Mouse (Mus musculus) kidney, embryonic 15.5 days (tissue): ENCODE measurements at regions not wholly inside any gene's neighbourhood (a gene's known extent, or its start where the extent isn't known, plus 50 kb on each side); places are given as distances from the start of the nearest gene placed in this dataset.

Source experiments
- ATAC-seq: fragments of 200-750 bp; cut with Nextera tagmentation; replicated peaks from 2 replicates; pipeline ENCODE4 v1.8.0; 2017; ENCODE audit warnings: moderate TSS enrichment; ENCODE audit not compliant: low FRiP score
- H3K27ac ChIP-seq: fragments of 300-500 bp; sonication (generic); 2 replicates; pipeline ENCODE4 v1.5.1; 2015; ENCODE audit warnings: mild to moderate bottlenecking, inconsistent platforms
- H3K27me3 ChIP-seq: fragments of 300-500 bp; sonication (generic); 2 replicates; pipeline ENCODE4 v1.6.1; 2015; ENCODE audit warnings: inconsistent platforms
- H3K36me3 ChIP-seq: fragments of 300-500 bp; sonication (generic); 2 replicates; pipeline ENCODE4 v1.6.1; 2015; ENCODE audit warnings: inconsistent platforms
- H3K4me1 ChIP-seq: fragments of 300-500 bp; sonication (generic); 2 replicates; pipeline ENCODE4 v1.6.1; 2015; ENCODE audit warnings: inconsistent platforms
- H3K4me2 ChIP-seq: fragments of 300-500 bp; sonication (generic); 2 replicates; pipeline ENCODE4 v1.6.1; 2015; ENCODE audit warnings: moderate library complexity, mild to moderate bottlenecking, inconsistent platforms
- H3K4me3 ChIP-seq: fragments of 300-500 bp; sonication (generic); replicated peaks from 2 replicates; pipeline ENCODE4 v1.5.1; 2015; ENCODE audit warnings: mild to moderate bottlenecking, inconsistent platforms
- H3K9ac ChIP-seq: fragments of 300-500 bp; sonication (generic); 2 replicates; pipeline ENCODE4 v1.6.1; 2015; ENCODE audit warnings: mild to moderate bottlenecking, inconsistent platforms
- H3K9me3 ChIP-seq: fragments of 300-500 bp; sonication (generic); replicated peaks from 2 replicates; pipeline ENCODE4 v1.6.1; 2016; ENCODE audit warnings: inconsistent platforms
- WGBS: fragments of 180-500 bp; shearing (Covaris S2); methylation state at CpG from one replicate; pipeline ENCODE4 v1.1.7; 2015; ENCODE audit warnings: mixed read lengths; 5-methylcytosine and 5-hydroxymethylcytosine counted together

DNA sequence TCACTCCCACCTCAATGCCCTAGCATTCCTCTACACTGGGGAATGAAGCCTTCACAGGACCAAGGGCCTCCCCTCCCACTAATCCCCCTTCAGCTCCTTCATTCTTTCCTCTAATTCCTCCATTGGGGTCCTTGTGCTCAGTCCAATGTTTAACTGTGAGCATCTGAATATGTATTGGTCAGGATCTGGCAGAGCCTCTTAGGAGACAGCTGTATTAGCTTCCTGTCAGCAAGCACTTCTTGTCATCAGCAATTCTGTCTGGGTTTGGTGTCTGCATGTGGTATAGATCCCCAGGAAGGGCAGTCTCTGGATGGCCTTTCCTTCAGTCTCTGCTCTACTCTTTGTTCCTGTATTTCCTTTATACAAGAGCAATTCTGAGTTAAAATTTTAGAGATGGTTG lies 426.8 kb upstream of the 2610001J05Rik start:
- H3K9me3 ChIP-seq: no peaks in the 10 kb centered on the region

DNA sequence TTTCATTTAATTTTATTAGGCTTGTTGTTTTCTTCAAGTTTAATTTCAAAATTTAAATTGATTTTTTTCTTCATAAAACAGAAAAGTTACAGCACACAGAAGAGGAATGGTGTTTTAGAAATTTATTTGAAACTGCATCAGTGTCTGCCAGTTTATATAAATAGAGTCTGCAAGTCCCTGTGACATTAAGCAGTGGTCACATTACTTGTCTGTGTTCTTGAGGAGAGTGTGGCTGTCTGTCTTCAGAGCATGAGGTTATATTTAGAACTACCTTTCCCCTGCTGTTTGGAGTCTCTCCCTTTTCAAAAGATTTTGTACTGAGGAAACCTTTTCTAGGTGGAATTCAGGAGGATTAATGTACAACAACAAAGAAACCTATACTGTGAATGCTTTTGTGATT lies 426.1 kb upstream of the 2610001J05Rik start:
- Histone ChIP-seq H3K27me3 (no peaks in the 10 kb centered on the region), H3K4me2 (no peak overlapping the region), H3K4me3 (no peak overlapping the region), H3K4me1 (no peaks in the 10 kb centered on the region), H3K27ac (no peak overlapping the region), H3K9ac (no peak overlapping the region), H3K9me3 (no peaks in the 10 kb centered on the region), H3K36me3 (no peaks in the 10 kb centered on the region)
- no peak for ATAC-seq

More for the DNA sequence above, 426.8 kb upstream of the 2610001J05Rik start:
- H3K4me3 ChIP-seq: no peak overlapping the region
- no peaks in the 10 kb centered on the region for H3K27me3 ChIP-seq
- H3K27ac ChIP-seq: no peak overlapping the region
- no peaks in the 10 kb centered on the region for H3K36me3 ChIP-seq
- no peaks in the 10 kb centered on the region for H3K4me1 ChIP-seq
- no peak overlapping the region for H3K9ac ChIP-seq
- no peak overlapping the region for H3K4me2 ChIP-seq
- ATAC-seq: no peak

DNA sequence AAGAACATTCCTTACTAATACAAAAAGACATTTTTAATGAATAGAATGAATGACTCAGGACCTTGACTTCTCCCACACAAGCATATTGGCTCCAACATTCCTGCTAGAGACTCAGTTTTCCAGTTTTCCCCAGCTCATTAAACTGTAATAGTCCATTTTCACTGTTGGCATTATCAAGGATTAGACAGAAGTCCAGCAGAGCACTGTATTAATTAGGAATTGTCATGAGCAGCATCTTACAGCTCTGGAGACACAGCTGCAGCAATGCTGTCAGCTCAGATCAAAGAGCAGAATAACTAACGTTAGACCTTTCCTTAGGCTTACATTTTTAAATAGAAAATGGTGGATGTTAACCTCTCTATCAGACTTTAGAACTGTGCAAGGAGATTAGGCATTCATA lies 419.5 kb upstream of the 2610001J05Rik start:
- no peak for ATAC-seq
- H3K9ac ChIP-seq: no peak overlapping the region

GRCm38 (mm10) chr6:14281476-14281875 lies 410.2 kb upstream of the 2610001J05Rik start:
- ATAC-seq: no peak
- 89% methylated on average over 2 of the region's 2 CpGs for WGBS
- Histone ChIP-seq H3K4me3 (no peak overlapping the region), H3K9me3 (no peaks in the 10 kb centered on the region), H3K36me3 (no peaks in the 10 kb centered on the region), H3K27me3 (no peaks in the 10 kb centered on the region), H3K4me1 (no peaks in the 10 kb centered on the region), H3K27ac (no peak overlapping the region), H3K4me2 (no peak overlapping the region), H3K9ac (no peak overlapping the region)

More for the DNA sequence above, 419.5 kb upstream of the 2610001J05Rik start:
- Histone ChIP-seq H3K4me2 (no peak overlapping the region), H3K4me3 (no peak overlapping the region), H3K4me1 (no peaks in the 10 kb centered on the region), H3K36me3 (no peaks in the 10 kb centered on the region), H3K27ac (no peak overlapping the region), H3K27me3 (no peaks in the 10 kb centered on the region), H3K9me3 (no peaks in the 10 kb centered on the region)
- 60% methylated on average over 1 of the region's 1 CpGs for WGBS

- WGBS: 93% methylated on average over 1 of the region's 1 CpGs
- no peaks in the 10 kb centered on the region for H3K4me1 ChIP-seq
- no peak overlapping the region for H3K9ac ChIP-seq
- H3K4me2 ChIP-seq: no peak overlapping the region
- no peak overlapping the region for H3K27ac ChIP-seq
- no peak for ATAC-seq
- H3K4me3 ChIP-seq: no peak overlapping the region
- H3K27me3 ChIP-seq: no peaks in the 10 kb centered on the region
- H3K36me3 ChIP-seq: no peaks in the 10 kb centered on the region
- H3K9me3 ChIP-seq: no peaks in the 10 kb centered on the region
Measured at GRCm38 (mm10) chr6:14261941-14262340, 390.6 kb upstream of the 2610001J05Rik start.

DNA sequence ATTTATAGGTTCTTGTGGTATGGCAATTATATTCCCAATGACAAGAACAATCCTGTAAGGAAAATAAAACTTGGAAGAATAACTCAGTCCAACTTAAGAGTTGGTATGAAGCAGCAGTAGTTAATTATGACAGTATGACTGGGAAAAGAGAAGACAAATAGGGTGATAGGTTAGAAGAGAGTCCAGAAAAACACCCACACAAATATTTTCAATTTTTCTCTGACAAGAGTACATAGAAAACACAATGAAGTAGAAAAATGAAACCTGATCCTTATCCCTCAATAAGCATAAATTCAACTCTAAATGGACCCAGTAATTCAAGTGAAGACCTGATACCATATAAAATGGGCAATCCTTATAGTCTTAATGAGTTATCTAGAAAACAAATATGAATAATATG lies 369.0 kb upstream of the 2610001J05Rik start:
- ATAC-seq: no peak

GRCm38 (mm10) chr6:14239151-14239550 lies 367.8 kb upstream of the 2610001J05Rik start:
- H3K36me3 ChIP-seq: no peaks in the 10 kb centered on the region
- H3K27ac ChIP-seq: no peak overlapping the region
- WGBS: 79% methylated on average over 2 of the region's 2 CpGs
- H3K4me1 ChIP-seq: no peaks in the 10 kb centered on the region
- no peaks in the 10 kb centered on the region for H3K9me3 ChIP-seq
- no peak overlapping the region for H3K4me3 ChIP-seq
- no peaks in the 10 kb centered on the region for H3K27me3 ChIP-seq
- no peak for ATAC-seq
- H3K4me2 ChIP-seq: no peak overlapping the region
- H3K9ac ChIP-seq: no peak overlapping the region

More for the DNA sequence above, 369.0 kb upstream of the 2610001J05Rik start:
- Histone ChIP-seq H3K36me3 (no peaks in the 10 kb centered on the region), H3K9ac (no peak overlapping the region), H3K4me1 (no peaks in the 10 kb centered on the region), H3K4me2 (no peak overlapping the region), H3K9me3 (no peaks in the 10 kb centered on the region), H3K27ac (no peak overlapping the region), H3K27me3 (no peaks in the 10 kb centered on the region), H3K4me3 (no peak overlapping the region)

- 89% methylated on average over 2 of the region's 2 CpGs for WGBS
- Histone ChIP-seq H3K27ac (no peak overlapping the region), H3K9me3 (no peaks in the 10 kb centered on the region), H3K4me3 (no peak overlapping the region), H3K4me2 (no peak overlapping the region), H3K27me3 (no peaks in the 10 kb centered on the region), H3K9ac (no peak overlapping the region), H3K36me3 (no peaks in the 10 kb centered on the region), H3K4me1 (no peaks in the 10 kb centered on the region)
- ATAC-seq: no peak
Measured at GRCm38 (mm10) chr6:14230823-14231222, 359.5 kb upstream of the 2610001J05Rik start.

DNA sequence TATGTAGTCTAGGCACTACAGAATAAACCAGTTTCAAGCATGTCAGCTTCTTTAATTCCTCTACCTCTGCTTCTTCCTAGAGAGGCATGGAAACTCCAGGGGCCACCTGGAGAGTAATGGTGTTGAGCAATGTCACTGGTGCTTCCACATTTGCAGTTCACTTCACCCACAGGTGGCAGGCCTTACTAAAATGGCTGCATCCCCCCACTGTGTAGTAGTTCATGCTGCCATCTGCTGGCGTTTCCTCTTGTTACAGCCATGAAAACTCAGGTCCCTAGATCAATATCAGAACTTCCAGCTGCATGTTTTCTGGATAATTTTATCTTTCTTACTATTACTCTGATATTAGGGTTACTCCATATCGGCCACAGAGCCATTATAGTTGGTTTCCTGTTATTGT lies 336.2 kb upstream of the 2610001J05Rik start:
- H3K4me2 ChIP-seq: no peak overlapping the region
- H3K9ac ChIP-seq: no peak overlapping the region
- ATAC-seq: 0 out of 2 replicates have a peak, but pooled peaks have one; percentile 66
- H3K27me3 ChIP-seq: no peaks in the 10 kb centered on the region
- H3K27ac ChIP-seq: no peak overlapping the region
- no peaks in the 10 kb centered on the region for H3K4me1 ChIP-seq
- WGBS: 11% methylated on average over 2 of the region's 2 CpGs
- H3K4me3 ChIP-seq: no peak overlapping the region
- no peaks in the 10 kb centered on the region for H3K36me3 ChIP-seq
- H3K9me3 ChIP-seq: no peaks in the 10 kb centered on the region

GRCm38 (mm10) chr6:14197107-14197506 lies 325.8 kb upstream of the 2610001J05Rik start:
- Histone ChIP-seq H3K36me3 (no peaks in the 10 kb centered on the region), H3K27me3 (no peaks in the 10 kb centered on the region), H3K4me1 (no peaks in the 10 kb centered on the region), H3K4me2 (no peak overlapping the region), H3K4me3 (no peak overlapping the region), H3K27ac (no peak overlapping the region), H3K9ac (no peak overlapping the region), H3K9me3 (no peaks in the 10 kb centered on the region)
- no peak for ATAC-seq
- 53% methylated on average over 3 of the region's 3 CpGs for WGBS

DNA sequence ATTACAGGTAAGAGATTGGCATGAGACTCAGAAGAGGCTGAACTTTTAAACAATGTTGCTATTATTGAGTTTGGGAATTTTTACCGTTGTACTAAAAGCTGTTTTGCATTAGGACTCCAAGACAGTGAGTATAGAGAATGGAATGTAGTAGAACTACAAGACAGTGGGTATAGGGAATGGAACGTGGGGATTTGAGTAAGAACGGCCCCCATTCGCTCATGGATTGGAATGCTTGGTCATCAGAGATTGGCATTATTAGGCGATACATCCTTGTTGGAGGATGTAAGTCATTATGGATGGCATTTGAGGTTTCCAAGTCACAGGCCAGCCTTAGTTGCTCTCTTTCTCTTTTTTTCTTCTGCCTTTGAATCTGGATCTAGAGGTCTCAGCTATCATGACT lies 324.0 kb upstream of the 2610001J05Rik start:
- no peaks in the 10 kb centered on the region for H3K9me3 ChIP-seq
- no peak overlapping the region for H3K4me2 ChIP-seq
- no peak overlapping the region for H3K9ac ChIP-seq
- H3K4me1 ChIP-seq: no peaks in the 10 kb centered on the region
- H3K4me3 ChIP-seq: no peak overlapping the region
- no peak overlapping the region for H3K27ac ChIP-seq
- H3K27me3 ChIP-seq: no peaks in the 10 kb centered on the region
- H3K36me3 ChIP-seq: no peaks in the 10 kb centered on the region
- WGBS: 93% methylated on average over 5 of the region's 5 CpGs
- ATAC-seq: no peak

- 82% methylated on average over 4 of the region's 4 CpGs for WGBS
- Histone ChIP-seq H3K4me3 (no peak overlapping the region), H3K27me3 (no peaks in the 10 kb centered on the region), H3K9me3 (no peaks in the 10 kb centered on the region), H3K4me2 (no peak overlapping the region), H3K27ac (no peak overlapping the region), H3K4me1 (no peaks in the 10 kb centered on the region), H3K9ac (no peak overlapping the region), H3K36me3 (no peaks in the 10 kb centered on the region)
- no peak for ATAC-seq
Measured at GRCm38 (mm10) chr6:14191387-14192023, 320.2 kb upstream of the 2610001J05Rik start.

DNA sequence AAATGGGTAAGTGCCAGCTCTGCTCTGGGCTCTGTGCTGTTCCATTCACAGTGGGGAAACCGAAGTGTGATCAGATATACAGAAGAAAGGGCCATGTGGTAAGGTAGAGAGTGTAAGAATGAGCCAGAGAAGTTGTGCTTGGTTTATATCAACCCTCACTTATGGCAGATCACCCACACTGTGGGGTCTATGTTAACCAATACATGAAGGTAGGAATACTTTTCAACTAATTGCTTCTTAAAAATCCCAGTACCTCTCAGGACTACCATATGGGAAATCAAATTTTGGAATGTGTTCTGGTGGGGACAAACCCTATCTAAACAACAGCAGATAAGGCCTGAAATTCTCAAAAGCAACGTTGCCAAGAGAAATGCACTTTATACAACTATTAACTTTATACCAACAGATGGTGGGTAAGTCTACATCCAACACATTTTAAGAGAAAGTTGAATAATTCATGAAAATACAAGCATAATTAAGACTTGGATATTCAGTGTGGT lies 314.7 kb upstream of the 2610001J05Rik start:
- Histone ChIP-seq H3K27ac (no peak overlapping the region), H3K36me3 (no peaks in the 10 kb centered on the region), H3K4me3 (no peak overlapping the region), H3K9me3 (no peaks in the 10 kb centered on the region), H3K4me1 (no peaks in the 10 kb centered on the region), H3K9ac (no peak overlapping the region), H3K27me3 (no peaks in the 10 kb centered on the region), H3K4me2 (no peak overlapping the region)
- no peak for ATAC-seq
- 71% methylated on average over 2 of the region's 2 CpGs for WGBS
